Mouse (Mus musculus): ENCODE results near the gene Ermap.

Ermap gene

DNA sequence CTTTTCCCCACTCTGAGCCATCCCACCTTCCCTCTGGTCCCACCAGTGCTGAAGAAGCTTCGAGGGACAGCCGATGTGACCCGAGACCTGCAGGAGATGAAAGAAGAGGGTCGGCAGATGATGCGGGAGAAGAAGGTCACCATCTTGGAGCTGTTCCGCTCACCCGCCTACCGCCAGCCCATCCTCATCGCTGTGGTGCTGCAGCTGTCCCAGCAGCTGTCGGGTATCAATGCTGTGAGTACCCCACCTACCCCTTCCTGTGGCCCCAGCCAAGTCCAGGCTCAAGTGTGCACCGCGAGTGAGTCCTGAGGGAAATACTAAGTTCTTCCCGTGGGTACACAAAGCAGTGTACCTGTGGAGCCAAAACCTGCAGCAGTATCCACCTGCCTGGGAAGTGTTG is 56.5 kb downstream of the Ermap start:
- no peak for DNase-seq

DNA sequence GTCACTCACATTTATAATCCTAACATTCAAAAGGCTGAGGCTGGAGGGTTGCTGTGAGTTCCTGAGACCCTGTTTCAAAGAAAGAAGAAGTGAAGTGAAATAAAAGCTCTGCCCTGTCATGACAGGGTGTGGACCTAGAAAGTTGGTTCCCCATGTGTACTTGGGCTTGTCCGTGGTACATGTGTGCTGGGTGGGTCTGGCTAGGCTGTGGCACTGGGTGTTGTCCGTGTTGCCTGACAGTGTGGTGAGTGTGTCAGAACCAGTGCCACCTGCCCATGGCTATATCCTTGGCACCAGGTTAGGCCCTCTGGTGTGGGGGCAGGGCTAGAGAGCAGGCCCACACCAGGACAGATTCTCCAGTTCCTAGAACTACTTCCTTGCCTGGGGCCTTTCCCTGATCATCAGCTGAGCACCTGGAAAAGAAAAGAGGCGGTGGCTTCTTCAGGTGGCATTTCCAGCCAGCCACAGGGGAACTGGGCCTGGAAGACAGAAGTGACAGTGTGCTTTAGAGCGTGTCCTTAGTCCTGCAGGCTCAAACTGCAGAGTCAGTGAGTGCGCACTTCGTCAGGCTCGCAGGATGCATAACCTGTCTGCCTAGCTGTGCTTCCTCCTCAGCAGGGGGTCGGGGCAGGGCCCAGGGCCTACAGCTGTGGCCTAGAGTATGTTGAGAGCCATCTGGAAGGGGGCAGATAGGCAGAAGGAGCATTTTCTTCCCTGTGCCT is 58.5 kb downstream of the Ermap start:
- no peak for DNase-seq

DNA sequence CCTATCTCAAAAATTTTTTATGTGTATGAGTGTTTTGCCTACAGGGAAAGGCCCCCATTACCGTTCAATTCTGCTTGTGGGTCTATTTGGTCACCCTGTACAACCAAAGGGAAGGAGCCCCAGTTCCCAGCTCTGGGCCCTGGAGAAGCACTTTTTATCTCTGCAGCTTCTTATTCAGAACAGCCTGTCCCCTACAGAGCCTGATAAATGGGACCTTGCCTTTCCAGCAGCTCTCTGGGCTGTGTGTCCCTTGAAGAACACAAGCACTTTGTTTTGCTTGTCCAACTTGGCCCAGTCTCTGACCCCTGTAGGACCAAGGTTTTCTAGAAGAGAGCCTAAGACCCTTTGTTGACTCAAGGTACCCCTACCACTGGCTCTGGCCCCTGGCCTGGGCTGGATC is 60.7 kb downstream of the Ermap start:
- DNase-seq = no peak

DNA sequence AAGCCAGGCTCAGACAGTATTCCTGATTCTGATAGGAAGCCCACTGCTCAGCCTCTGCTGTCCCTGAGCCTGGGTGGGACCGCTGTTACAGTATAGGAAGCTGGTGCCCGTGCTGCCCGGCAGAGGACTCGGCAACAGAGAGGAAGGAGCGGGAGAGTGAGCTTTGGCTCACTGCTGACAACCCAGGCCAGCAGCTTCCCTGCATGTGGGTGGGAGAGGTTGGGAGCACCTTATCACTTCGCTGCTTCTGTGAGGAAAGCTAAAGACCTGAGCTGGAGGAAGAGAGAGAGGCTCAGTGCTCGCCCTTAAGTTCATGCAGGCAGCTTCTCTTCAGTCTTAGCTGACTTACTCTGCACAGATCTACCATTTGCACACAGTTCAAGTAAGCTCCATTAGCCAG is 61.3 kb downstream of the Ermap start:
- DNase-seq = no peak

DNA sequence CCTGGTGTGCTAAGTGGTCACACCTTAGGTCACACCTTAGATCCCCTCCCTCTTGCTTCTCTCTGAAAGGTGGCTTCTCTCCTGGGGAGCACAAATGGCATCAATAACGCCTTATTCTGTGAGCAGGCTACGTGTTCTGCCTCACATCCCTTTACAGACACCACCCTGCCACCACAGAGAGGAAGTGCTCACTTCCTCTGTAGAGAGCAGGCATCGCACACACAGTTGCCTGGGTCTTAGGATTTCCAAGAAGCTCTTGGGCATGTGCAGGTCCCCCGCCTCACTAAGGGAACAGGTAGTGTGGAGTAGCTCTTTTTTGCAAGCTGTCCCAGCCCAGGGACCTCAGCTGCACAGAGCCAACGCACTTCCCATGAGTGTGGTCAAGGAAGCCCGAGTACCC is 62.6 kb downstream of the Ermap start:
- DNase-seq = peak; percentile 62

DNA sequence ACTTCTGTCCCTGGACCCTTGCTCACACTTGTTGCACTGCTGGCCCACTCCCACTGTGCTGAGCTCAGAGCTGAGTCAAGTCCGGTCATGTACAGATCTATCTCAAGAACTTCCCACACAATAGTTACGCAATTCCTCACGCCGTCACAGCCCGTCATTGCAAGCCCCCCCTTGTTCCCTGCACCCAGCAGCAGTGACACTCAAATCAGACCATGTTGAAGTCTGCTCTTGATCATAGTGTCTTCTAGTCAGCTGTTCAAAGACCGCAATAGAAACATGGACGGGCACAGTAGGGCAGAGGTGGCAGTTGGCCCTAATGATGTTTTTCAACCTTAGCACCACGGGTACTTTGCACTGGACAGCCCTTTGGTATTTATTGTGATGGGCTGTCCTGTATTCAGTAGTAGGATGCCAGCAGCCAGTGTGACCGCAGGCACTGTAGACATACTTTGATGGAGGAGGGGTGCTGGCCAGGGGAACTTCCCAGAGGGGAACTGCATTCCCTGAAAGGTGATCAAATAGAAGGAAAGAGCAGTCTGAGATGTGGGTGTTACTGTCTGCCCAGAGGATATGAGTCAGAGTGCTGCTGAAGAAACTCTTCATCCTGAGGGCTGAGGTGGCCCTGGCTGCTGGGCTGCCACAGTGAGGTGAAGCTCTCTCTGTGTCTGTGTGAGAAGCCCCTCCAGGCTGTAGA is 64.1 kb downstream of the Ermap start:
- no peak for DNase-seq

Measured in thymus, postnatal 25 days (tissue).